In the genomic region with DNA sequence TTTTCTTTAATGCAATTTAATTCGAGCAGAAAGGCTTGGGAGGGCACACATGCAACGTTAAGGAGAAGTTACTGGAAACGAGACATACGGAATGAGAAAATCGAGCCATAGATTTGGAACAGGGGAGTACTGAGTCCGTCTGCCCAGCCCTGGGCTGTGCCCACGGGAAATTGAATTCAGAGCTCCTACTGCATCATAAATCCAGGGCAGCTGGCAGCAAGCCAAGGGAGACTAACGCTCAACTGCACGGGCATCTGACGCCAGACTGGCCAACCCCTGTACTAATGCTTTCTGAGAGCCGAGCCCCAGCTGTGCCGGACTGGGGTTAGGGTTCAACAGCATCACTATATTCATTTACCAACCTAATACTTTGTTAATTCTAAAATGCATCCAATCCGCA, we compare ENCODE assay signal across 10 mouse cellular contexts. TPM values are rescaled to one million over a fixed set of nuclear protein-coding genes. Genes with fewer than 3 reads are reported as not detected.
DNase-seq lines count a peak whose midpoint lies in the region; ATAC-seq lines count a peak whose summit lies in the region.
"Had no signal": no experiment of that assay in that cellular context is flagged by ENCODE, and none has a peak within 500 bp of the region (broad histone marks: within the 10 kb centered on the region; RNA-seq: fewer than 3 reads in every experiment).

No protein-coding gene starts in this region.

- no peaks in the 10 kb centered on the region for H3K36me3 ChIP-seq in heart, embryonic 11.5 days (ENCODE audit: control insufficient read depth, insufficient read depth, low read length)
- no peaks in the 10 kb centered on the region for H3K36me3 ChIP-seq in neural tube, embryonic 13.5 days
- H3K36me3 ChIP-seq: embryonic facial prominence, embryonic 15.5 days; liver, embryonic 13.5 days had no signal

- H3K27me3 ChIP-seq in heart, embryonic 11.5 days (ENCODE audit: control insufficient read depth, insufficient read depth, low read length): no peaks in the 10 kb centered on the region
- no peaks in the 10 kb centered on the region for H3K27me3 ChIP-seq in neural tube, embryonic 13.5 days
- H3K27me3 ChIP-seq: embryonic facial prominence, embryonic 15.5 days; liver, embryonic 13.5 days had no signal

- ATAC-seq in heart, embryonic 11.5 days (replicated peaks; ENCODE audit: insufficient number of reproducible peaks, low FRiP score, low TSS enrichment): no peak
- ATAC-seq in neural tube, embryonic 13.5 days (ENCODE audit: low read depth): peak; percentile 33; the same call in 1 of the 2 replicates

- no peak overlapping the region for H3K4me3 ChIP-seq in heart, embryonic 11.5 days (ENCODE audit: low read depth, low read length)
- no peak overlapping the region for H3K4me3 ChIP-seq in neural tube, embryonic 13.5 days
- H3K4me3 ChIP-seq: embryonic facial prominence, embryonic 15.5 days had no signal

- H3K9ac ChIP-seq in heart, embryonic 11.5 days (ENCODE audit: low read depth, low read length): no peak overlapping the region
- no peak overlapping the region for H3K9ac ChIP-seq in neural tube, embryonic 13.5 days
- H3K9ac ChIP-seq: embryonic facial prominence, embryonic 15.5 days; liver, embryonic 13.5 days had no signal

- DNase-seq in heart, adult 11 months: peak; percentile 93
- DNase-seq in MN1 (ENCODE audit: low spot score): peak; percentile 97
- DNase-seq in cerebellum, postnatal 10 days: peak; percentile 87 to 89
- peak; percentile 84 for DNase-seq in kidney, postnatal 14 days
- DNase-seq in thymus, postnatal 14 days: no peak
- no peak for DNase-seq in frontal cortex, postnatal 25 days (ENCODE audit: low spot score in 2 of 2)
- DNase-seq: liver, embryonic 13.5 days had no signal

- no peaks in the 10 kb centered on the region for H3K9me3 ChIP-seq in heart, embryonic 11.5 days (replicated peaks; ENCODE audit: control insufficient read depth, low read length)
- H3K9me3 ChIP-seq in neural tube, embryonic 13.5 days: no peaks in the 10 kb centered on the region
- H3K9me3 ChIP-seq: embryonic facial prominence, embryonic 15.5 days; liver, embryonic 13.5 days had no signal

- WGBS in heart, embryonic 11.5 days (ENCODE audit: insufficient replicate concordance): 55% methylated on average over 13 of the region's 13 CpGs
- WGBS in neural tube, embryonic 13.5 days: 12% methylated on average over 13 of the region's 13 CpGs

- no peak overlapping the region for H3K4me2 ChIP-seq in heart, embryonic 11.5 days
- peak overlapping the region; percentile 18 for H3K4me2 ChIP-seq in neural tube, embryonic 13.5 days
- H3K4me2 ChIP-seq: embryonic facial prominence, embryonic 15.5 days had no signal

- no peak overlapping the region for H3K27ac ChIP-seq in heart, embryonic 11.5 days (ENCODE audit: low read depth, low read length)
- peak overlapping the region; percentile 73 for H3K27ac ChIP-seq in neural tube, embryonic 13.5 days (replicated peaks)
- H3K27ac ChIP-seq: embryonic facial prominence, embryonic 15.5 days; liver, embryonic 13.5 days had no signal

- H3K4me1 ChIP-seq in heart, embryonic 11.5 days (ENCODE audit: control insufficient read depth, insufficient read depth, low read length): peaks cover 45% of the 10 kb centered on the region
- peaks cover 49% of the 10 kb centered on the region for H3K4me1 ChIP-seq in neural tube, embryonic 13.5 days (replicated peaks)

RNA-seq across cellular contexts. Expression of a gene that starts 1.3 kb away (rescaled TPM):
- 29.1 and 32.8 TPM in 2 replicates for polyA plus RNA-seq in heart, embryonic 11.5 days (2014; fragmentation: Nextera tagmentation; extraction: Ambion mirVana)
- polyA plus RNA-seq in neural tube, embryonic 13.5 days (2015; fragmentation: Nextera tagmentation; extraction: Ambion mirVana): 43.1 and 45.2 TPM in 2 replicates

Comparison
In these comparisons a context has a peak if more than half of its experiments do, and no peak if none do; other contexts are left out.
1. DNase-seq: peak in heart, adult 11 months (single experiment), MN1 (single experiment), cerebellum, postnatal 10 days (2 of 2) and kidney, postnatal 14 days (single experiment); none in thymus, postnatal 14 days (single experiment) and frontal cortex, postnatal 25 days (0 of 2).